Mouse (Mus musculus): Measurements from ENCODE around the gene Spock2.

DNA sequence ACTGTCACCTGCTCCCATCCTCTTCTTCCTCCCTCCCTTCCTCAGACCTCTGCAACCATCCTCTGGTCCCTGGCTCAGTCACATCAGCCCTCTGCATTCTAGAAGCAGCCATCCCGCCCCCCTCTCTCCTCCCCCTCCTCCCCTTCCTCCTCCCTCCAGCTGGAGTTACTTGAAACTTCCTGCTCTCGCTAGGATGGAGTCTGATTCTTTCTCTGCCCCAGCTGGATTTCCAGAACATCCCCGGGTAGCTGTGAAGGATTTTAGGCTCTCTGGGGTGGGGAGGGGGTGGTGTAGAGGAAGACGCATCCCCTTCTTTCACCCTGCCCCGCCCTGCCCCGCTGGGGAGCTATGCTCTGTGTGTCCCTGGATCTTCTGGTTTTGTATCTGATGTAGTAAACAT lies 27.5 kb downstream of the Spock2 start:
- TF ChIP-seq CTCF (IDR thresholded peaks at IDR 0.05; ENCODE audit: low read depth) = no peak
- no peak for TF ChIP-seq EP300 (IDR thresholded peaks at IDR 0.05; ENCODE audit: low read depth)
